Mouse (Mus musculus): ENCODE results near the gene Ints12.

DNA sequence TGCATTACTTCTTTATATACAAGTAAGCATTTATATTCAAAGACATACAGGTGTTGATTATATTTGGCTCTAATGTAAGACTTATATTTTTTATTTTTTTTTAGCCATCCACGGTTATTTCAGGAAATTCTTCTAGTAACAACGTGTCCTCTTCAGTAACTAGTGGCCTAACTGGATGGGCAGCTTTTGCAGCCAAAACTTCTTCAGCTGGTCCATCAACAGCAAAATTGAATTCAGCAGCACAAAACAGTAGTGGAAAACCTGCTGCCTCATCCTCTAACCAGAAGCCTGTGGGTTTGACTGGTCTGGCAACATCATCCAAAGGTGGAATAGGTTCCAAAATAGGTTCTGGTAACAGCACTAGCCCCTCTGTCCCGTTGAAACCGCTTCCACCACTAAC is 17.1 kb downstream of the Ints12 start:
- TF ChIP-seq RCOR1 (conservative IDR thresholded peaks at IDR 0.05; ENCODE audit: low read depth, low read length) (no peak), ZC3H11A (IDR thresholded peaks at IDR 0.05; ENCODE audit: low read depth, low read length) (no peak), TCF12 (IDR thresholded peaks at IDR 0.05; ENCODE audit: low read depth, low read length) (no peak), CHD2 (IDR thresholded peaks at IDR 0.05; ENCODE audit: low read length) (no peak), CTCF (conservative IDR thresholded peaks at IDR 0.05 in 1 of 2, IDR thresholded peaks at IDR 0.05 in 1 of 2; ENCODE audit: low read depth in 2 of 2, low read length in 2 of 2) (no peak)
